Mouse (Mus musculus) bone marrow macrophage, adult 2 months (primary cell): Measurements from ENCODE around the gene Epb41l2.

ENCODE experiments used
- CTCF ChIP-seq: IDR thresholded peaks from 2 replicates; pipeline ENCODE4 v1.5.1; 2012; ENCODE audit warnings: low read depth, mild to moderate bottlenecking, low read length, moderate library complexity
- POLR2A ChIP-seq: IDR thresholded peaks from 2 replicates; pipeline ENCODE4 v1.6.1; 2012; ENCODE audit warnings: mild to moderate bottlenecking, low read depth, low read length, borderline replicate concordance

- TF ChIP-seq CTCF (no peak), POLR2A (no peak)
Observed at GRCm38 (mm10) chr10:25453772-25454171, 94.2 kb downstream of the Epb41l2 start.
